Mouse (Mus musculus): ENCODE data around the gene Traf5. TPM values are rescaled to one million over a fixed set of nuclear protein-coding genes. Genes with fewer than 3 reads are reported as not detected.

The Traf5 gene
- polyA plus RNA-seq, 1 experiment from 2014 or later: 11.2 TPM

GRCm38 (mm10) chr1:191950611-191951010 lies 141.7 kb downstream of the Traf5 start:
- H3K36me3 ChIP-seq (ENCODE audit: control insufficient read depth, insufficient read depth, low read length): no peaks in the 10 kb centered on the region
- H3K27ac ChIP-seq (ENCODE audit: low read depth, low read length): no peak overlapping the region
- H3K9ac ChIP-seq (ENCODE audit: low read depth, low read length): no peak overlapping the region
- H3K27me3 ChIP-seq (ENCODE audit: control insufficient read depth, insufficient read depth, low read length): no peaks in the 10 kb centered on the region
- no peak for ATAC-seq (replicated peaks; ENCODE audit: insufficient number of reproducible peaks, low FRiP score, low TSS enrichment)
- no peak overlapping the region for H3K4me2 ChIP-seq
- H3K4me3 ChIP-seq (ENCODE audit: low read depth, low read length): no peak overlapping the region
- H3K4me1 ChIP-seq (ENCODE audit: control insufficient read depth, insufficient read depth, low read length): no peaks in the 10 kb centered on the region
- H3K9me3 ChIP-seq (replicated peaks; ENCODE audit: control insufficient read depth, low read length): no peaks in the 10 kb centered on the region
- 64% methylated on average over 2 of the region's 2 CpGs for WGBS (ENCODE audit: insufficient replicate concordance)

- H3K4me3 ChIP-seq (ENCODE audit: low read depth, low read length): no peak overlapping the region
- WGBS (ENCODE audit: insufficient replicate concordance): 76% methylated on average over 8 of the region's 8 CpGs
These were observed 143.8 kb downstream of the Traf5 start for GRCm38 (mm10) chr1:191948600-191948999.

GRCm38 (mm10) chr1:191947796-191948195 lies 144.6 kb downstream of the Traf5 start:
- Histone ChIP-seq H3K4me3 (ENCODE audit: low read depth, low read length) (no peak overlapping the region), H3K36me3 (ENCODE audit: control insufficient read depth, insufficient read depth, low read length) (no peaks in the 10 kb centered on the region), H3K4me2 (no peak overlapping the region), H3K9ac (ENCODE audit: low read depth, low read length) (no peak overlapping the region), H3K27me3 (ENCODE audit: control insufficient read depth, insufficient read depth, low read length) (no peaks in the 10 kb centered on the region), H3K4me1 (ENCODE audit: control insufficient read depth, insufficient read depth, low read length) (peaks cover 3% of the 10 kb centered on the region; the same call in 1 of the 2 replicates), H3K27ac (ENCODE audit: low read depth, low read length) (no peak overlapping the region), H3K9me3 (replicated peaks; ENCODE audit: control insufficient read depth, low read length) (no peaks in the 10 kb centered on the region)
- ATAC-seq (replicated peaks; ENCODE audit: insufficient number of reproducible peaks, low FRiP score, low TSS enrichment): no peak
- WGBS (ENCODE audit: insufficient replicate concordance): 75% methylated on average over 8 of the region's 8 CpGs

More at GRCm38 (mm10) chr1:191948600-191948999, 143.8 kb downstream of the Traf5 start:
- H3K27me3 ChIP-seq (ENCODE audit: control insufficient read depth, insufficient read depth, low read length): no peaks in the 10 kb centered on the region
- no peak overlapping the region for H3K27ac ChIP-seq (ENCODE audit: low read depth, low read length)
- no peaks in the 10 kb centered on the region for H3K36me3 ChIP-seq (ENCODE audit: control insufficient read depth, insufficient read depth, low read length)
- no peak for ATAC-seq (replicated peaks; ENCODE audit: insufficient number of reproducible peaks, low FRiP score, low TSS enrichment)
- H3K4me2 ChIP-seq: no peak overlapping the region
- no peaks in the 10 kb centered on the region for H3K9me3 ChIP-seq (replicated peaks; ENCODE audit: control insufficient read depth, low read length)
- peaks cover 3% of the 10 kb centered on the region; the same call in 1 of the 2 replicates for H3K4me1 ChIP-seq (ENCODE audit: control insufficient read depth, insufficient read depth, low read length)
- H3K9ac ChIP-seq (ENCODE audit: low read depth, low read length): no peak overlapping the region

Small RNAs within 50 kb of the gene (microRNA-seq; reads per million reads assigned to microRNA genes)
- not detected for gene Mir3473c (ENCODE audit: borderline number of aligned reads)

Other genes with a start within 250 kb of the Traf5 start
- gene Slc30a1, start 185.8 kb downstream of the Traf5 start, polyA plus RNA-seq (2014; fragmentation: Nextera tagmentation; extraction: Ambion mirVana): 2.1 and 2.4 TPM in 2 replicates
- gene Rd3, start 115.2 kb downstream of the Traf5 start, polyA plus RNA-seq (2014; fragmentation: Nextera tagmentation; extraction: Ambion mirVana): 1.0 and 1.3 TPM in 2 replicates
- 24.8 and 25.7 TPM in 2 replicates for gene Rcor3, start 45.5 kb upstream of the Traf5 start, polyA plus RNA-seq (2014; fragmentation: Nextera tagmentation; extraction: Ambion mirVana)
- gene Kcnh1, start 98.2 kb upstream of the Traf5 start, polyA plus RNA-seq (2014; fragmentation: Nextera tagmentation; extraction: Ambion mirVana): 0.30 and 0.39 TPM in 2 replicates